Comparison of ENCODE assay signal across 25 mouse cellular contexts in genomic region chr12:56522191-56522590, GRCm38 (mm10). TPM values are rescaled to one million over a fixed set of nuclear protein-coding genes. Genes with fewer than 3 reads are reported as not detected.
DNase-seq lines count a peak whose midpoint lies in the region; ATAC-seq lines count a peak whose summit lies in the region.
"Had no signal": no experiment of that assay in that cellular context is flagged by ENCODE, and none has a peak within 500 bp of the region (broad histone marks: within the 10 kb centered on the region; RNA-seq: fewer than 3 reads in every experiment).

No protein-coding gene starts in this region.

- no peak overlapping the region for H3K4me3 ChIP-seq in limb, embryonic 11.5 days (ENCODE audit: low read depth, low read length)
- H3K4me3 ChIP-seq in limb, embryonic 10.5 days = no peak overlapping the region
- H3K4me3 ChIP-seq in lung, embryonic 16.5 days (ENCODE audit: low read length) = peak overlapping the region; percentile 25
- H3K4me3 ChIP-seq in neural tube, embryonic 15.5 days (replicated peaks) = no peak overlapping the region
- H3K4me3 ChIP-seq: embryonic facial prominence, embryonic 15.5 days; erythroblast, embryonic 14.5 days had no signal

- DNase-seq in embryo, embryonic 10.5 days (ENCODE audit: low spot score) = peak; percentile 18
- no peak for DNase-seq in embryo, embryonic 10 days (ENCODE audit: low spot score)
- DNase-seq in limb, embryonic 11.5 days (ENCODE audit: low spot score) = peak; percentile 31
- no peak for DNase-seq in limb, embryonic 10.5 days (ENCODE audit: low spot score)
- no peak for DNase-seq in lung, postnatal 25 days (ENCODE audit: low spot score)
- DNase-seq in neural tube, embryonic 10.5 days (ENCODE audit: extremely low spot score, low spot score) = peak; percentile 38
- DNase-seq: adrenal gland, adult 8-10 months; adrenal gland, postnatal 36 days; B cell, adult 2 months; cerebellum, adult 11 months; cerebellum, adult 8-10 months; cerebellum, postnatal 14 days; gastrocnemius, postnatal 10 days; heart, adult 18-20 months; heart, postnatal 10 days; heart, postnatal 4 days had no signal

- ATAC-seq in limb, embryonic 11.5 days (ENCODE audit: insufficient number of reproducible peaks, low FRiP score, low TSS enrichment, low read depth) = no peak
- ATAC-seq in lung, embryonic 16.5 days (ENCODE audit: low read depth) = no peak
- ATAC-seq in neural tube, embryonic 15.5 days (ENCODE audit: low FRiP score) = no peak
- ATAC-seq: CD4-positive, CD25-positive, alpha-beta regulatory T cell, adult 4 months; forebrain, embryonic 16.5 days had no signal

- H3K4me2 ChIP-seq in limb, embryonic 11.5 days (ENCODE audit: low read depth, severe bottlenecking) = no peak overlapping the region
- H3K4me2 ChIP-seq in lung, embryonic 16.5 days (ENCODE audit: low read depth, low read length) = peak overlapping the region; percentile 53
- no peak overlapping the region for H3K4me2 ChIP-seq in neural tube, embryonic 15.5 days
- H3K4me2 ChIP-seq: embryonic facial prominence, embryonic 15.5 days; hindbrain, embryonic 14.5 days had no signal

- H3K27ac ChIP-seq in limb, embryonic 11.5 days (replicated peaks; ENCODE audit: low read depth, low read length) = no peak overlapping the region
- no peak overlapping the region for H3K27ac ChIP-seq in limb, embryonic 10.5 days
- peak overlapping the region; percentile 87 for H3K27ac ChIP-seq in lung, embryonic 16.5 days (ENCODE audit: low read length)
- no peak overlapping the region for H3K27ac ChIP-seq in neural tube, embryonic 15.5 days (replicated peaks)
- H3K27ac ChIP-seq: embryonic facial prominence, embryonic 15.5 days; heart, embryonic 10.5 days; hindbrain, embryonic 14.5 days had no signal

- peaks cover 7% of the 10 kb centered on the region; the same call in 1 of the 2 replicates for H3K4me1 ChIP-seq in limb, embryonic 11.5 days (ENCODE audit: control insufficient read depth, insufficient read depth, low read length)
- peaks cover 10% of the 10 kb centered on the region for H3K4me1 ChIP-seq in limb, embryonic 10.5 days
- no peaks in the 10 kb centered on the region for H3K4me1 ChIP-seq in lung, embryonic 16.5 days (replicated peaks; ENCODE audit: control insufficient read depth, insufficient read depth, low read length)
- H3K4me1 ChIP-seq in neural tube, embryonic 15.5 days = 0 out of 2 replicates have a peak, but pooled peaks cover 4% of the 10 kb centered on the region

- H3K36me3 ChIP-seq in limb, embryonic 11.5 days (ENCODE audit: control insufficient read depth, insufficient read depth, low read length) = no peaks in the 10 kb centered on the region
- H3K36me3 ChIP-seq in limb, embryonic 10.5 days = no peaks in the 10 kb centered on the region
- no peaks in the 10 kb centered on the region for H3K36me3 ChIP-seq in lung, embryonic 16.5 days (ENCODE audit: control insufficient read depth, insufficient read depth, low read length)
- no peaks in the 10 kb centered on the region for H3K36me3 ChIP-seq in neural tube, embryonic 15.5 days
- H3K36me3 ChIP-seq: embryonic facial prominence, embryonic 15.5 days; G1E; heart, embryonic 10.5 days had no signal

- 18% methylated on average over 4 of the region's 4 CpGs for WGBS in limb, embryonic 11.5 days
- 21% methylated on average over 4 of the region's 4 CpGs for WGBS in limb, embryonic 10.5 days
- 17% methylated on average over 4 of the region's 4 CpGs for WGBS in lung, embryonic 16.5 days
- 19% methylated on average over 4 of the region's 4 CpGs for WGBS in neural tube, embryonic 15.5 days

- no peaks in the 10 kb centered on the region for H3K9me3 ChIP-seq in limb, embryonic 11.5 days (ENCODE audit: control insufficient read depth, low read length)
- H3K9me3 ChIP-seq in limb, embryonic 10.5 days (replicated peaks) = no peaks in the 10 kb centered on the region
- H3K9me3 ChIP-seq in lung, embryonic 16.5 days (ENCODE audit: control insufficient read depth, low read length) = no peaks in the 10 kb centered on the region
- H3K9me3 ChIP-seq in neural tube, embryonic 15.5 days (replicated peaks) = no peaks in the 10 kb centered on the region
- H3K9me3 ChIP-seq: embryonic facial prominence, embryonic 15.5 days; G1E; heart, embryonic 10.5 days had no signal

- H3K9ac ChIP-seq in limb, embryonic 11.5 days (ENCODE audit: low read length) = no peak overlapping the region
- H3K9ac ChIP-seq in lung, embryonic 16.5 days (ENCODE audit: low read length) = peak overlapping the region; percentile 70
- no peak overlapping the region for H3K9ac ChIP-seq in neural tube, embryonic 15.5 days (replicated peaks)
- H3K9ac ChIP-seq: embryonic facial prominence, embryonic 15.5 days; hindbrain, embryonic 14.5 days had no signal

- H3K27me3 ChIP-seq in limb, embryonic 11.5 days (ENCODE audit: control insufficient read depth, insufficient read depth, low read length) = peaks cover 88% of the 10 kb centered on the region
- H3K27me3 ChIP-seq in limb, embryonic 10.5 days (ENCODE audit: low read depth, poor library complexity, severe bottlenecking) = peaks cover 98% of the 10 kb centered on the region
- H3K27me3 ChIP-seq in lung, embryonic 16.5 days (ENCODE audit: control insufficient read depth, insufficient read depth, low read depth, low read length) = peaks cover 67% of the 10 kb centered on the region
- H3K27me3 ChIP-seq in neural tube, embryonic 15.5 days (replicated peaks) = peaks cover 94% of the 10 kb centered on the region

RNA-seq across cellular contexts. Expression of gene Nkx2-1, which starts 14.5 kb away (rescaled TPM):
- not detected in 2 replicates for polyA plus RNA-seq in limb, embryonic 11.5 days (2014; fragmentation: Nextera tagmentation; extraction: Ambion mirVana)
- not detected in 2 replicates for polyA plus RNA-seq in limb, embryonic 10.5 days (2016; fragmentation: Nextera tagmentation; extraction: Ambion mirVana)
- 74.8 and 91.7 TPM in 2 replicates for polyA plus RNA-seq in lung, embryonic 16.5 days (2015; fragmentation: Nextera tagmentation; extraction: Ambion mirVana)
- not detected in 2 replicates for polyA plus RNA-seq in neural tube, embryonic 15.5 days (2015; fragmentation: Nextera tagmentation; extraction: Ambion mirVana)
- polyA plus RNA-seq: CD4-positive, CD25-positive, alpha-beta regulatory T cell, adult 4 months; embryonic facial prominence, embryonic 15.5 days; erythroblast, embryonic 14.5 days; G1E; hindbrain, embryonic 14.5 days had no signal

Comparison
In these comparisons a context has a peak if more than half of its experiments do, and no peak if none do; other contexts are left out.
1. DNase-seq: peak in embryo, embryonic 10.5 days (single experiment), limb, embryonic 11.5 days (single experiment) and neural tube, embryonic 10.5 days (single experiment); none in embryo, embryonic 10 days (single experiment), limb, embryonic 10.5 days (single experiment) and lung, postnatal 25 days (single experiment).
2. RNA of gene Nkx2-1, which starts 14.5 kb away (polyA plus RNA-seq): 74.8 to 91.7 TPM in lung, embryonic 16.5 days; not detected in limb, embryonic 11.5 days, not detected in limb, embryonic 10.5 days and not detected in neural tube, embryonic 15.5 days; every median in the first group is over 10 times any median in the second.